Mouse (Mus musculus): ENCODE data around the gene Cpeb2. TPM values are rescaled to one million over a fixed set of nuclear protein-coding genes. Genes with fewer than 3 reads are reported as not detected.

The Cpeb2 gene
- 25.7 and 30.1 TPM in 2 replicates for polyA plus RNA-seq (2012; rRNA removed)

GRCm38 (mm10) chr5:43232480-43233315 is at the start of gene Cpeb2:
Gene Cpeb2 (plus strand): TSS chr5:43233170.

